Mouse (Mus musculus): ENCODE measurements at regions not wholly inside any gene's neighbourhood (a gene's known extent, or its start where the extent isn't known, plus 50 kb on each side); places are given as distances from the start of the nearest gene placed in this dataset.

DNA sequence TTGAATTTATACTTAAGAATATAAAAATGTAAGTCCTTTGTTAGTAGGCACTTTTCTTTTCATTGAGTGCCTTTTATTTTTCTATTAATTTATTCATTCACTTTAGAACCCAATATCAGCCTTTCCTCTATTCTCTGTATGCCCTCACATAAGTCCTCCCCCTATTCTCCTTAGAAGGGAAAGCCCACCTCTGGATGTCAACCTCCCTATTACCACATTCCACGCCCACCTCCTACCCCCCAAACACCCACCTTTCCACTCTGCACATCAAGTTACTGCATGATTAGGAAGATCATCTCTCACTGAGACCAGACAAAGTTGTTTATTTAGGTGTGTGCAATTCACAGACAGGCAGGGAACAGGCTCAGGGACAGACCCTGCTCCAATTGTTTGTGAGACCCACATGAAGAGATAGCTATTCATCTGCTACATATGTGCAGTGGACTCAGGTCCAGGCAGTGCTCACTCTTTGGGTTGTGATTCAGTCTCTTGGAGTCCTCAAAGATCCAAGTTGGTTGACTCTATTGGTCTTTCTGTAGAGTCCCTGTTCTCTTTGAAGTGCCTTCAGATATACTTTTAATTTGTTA is 394.7 kb upstream of the Cobl start:
- Histone ChIP-seq H3K27me3 (ENCODE audit: control insufficient read depth, insufficient read depth, low read length) (peaks cover 2% of the 10 kb centered on the region; the same call in 1 of the 2 replicates), H3K27ac (replicated peaks; ENCODE audit: insufficient read depth, low read depth, low read length) (no peak overlapping the region), H3K4me1 (ENCODE audit: control insufficient read depth, insufficient read depth, low read length) (no peaks in the 10 kb centered on the region), H3K79me2 (ENCODE audit: control insufficient read depth, insufficient read depth, low read length) (no peaks in the 10 kb centered on the region), H3K9ac (ENCODE audit: low read depth, low read length) (no peak overlapping the region), H3K36me3 (ENCODE audit: control insufficient read depth, insufficient read depth, low read length) (no peaks in the 10 kb centered on the region), H3K4me3 (ENCODE audit: insufficient read depth, low read depth, low read length) (no peak overlapping the region)
- no peak for DNase-seq (ENCODE audit: extremely low read depth, low read depth, low spot score)
- WGBS, result 75% methylated on average over 1 of the region's 1 CpGs
- no peak for TF ChIP-seq CTCF (IDR thresholded peaks at IDR 0.05; ENCODE audit: low read depth, low read length)
- TF ChIP-seq POLR2A (IDR thresholded peaks at IDR 0.05; ENCODE audit: extremely low read depth, insufficient read depth, low read length), result no peak

DNA sequence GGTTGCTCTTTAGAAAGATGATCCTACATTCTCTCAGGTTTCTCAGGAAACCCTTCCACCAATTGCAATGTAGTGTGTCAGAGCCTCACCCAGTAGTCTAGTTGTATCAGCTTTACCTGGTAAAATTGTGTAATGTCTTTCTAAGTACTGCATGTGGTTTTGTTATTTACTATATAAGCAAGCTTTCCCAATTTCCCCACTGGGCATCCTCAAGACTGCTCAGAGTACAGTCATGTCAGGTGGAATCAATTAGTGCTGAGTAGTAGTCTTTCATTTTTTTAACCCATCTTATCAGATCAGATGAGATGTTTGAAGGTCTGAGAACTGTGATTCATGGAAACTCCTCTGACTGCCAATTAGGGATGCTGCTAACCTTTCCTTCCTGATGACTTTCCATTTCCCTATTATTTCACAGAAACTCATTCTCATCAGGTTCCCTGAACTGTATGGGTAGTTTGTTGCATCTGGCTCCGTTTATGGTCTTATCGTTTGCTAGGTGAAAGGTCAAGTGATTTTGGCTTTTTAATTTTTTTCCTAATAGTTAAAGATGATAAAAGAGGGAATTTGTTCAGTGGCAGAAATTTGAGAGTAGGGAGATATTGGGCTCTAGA is 393.6 kb upstream of the Cobl start:
- no peaks in the 10 kb centered on the region for H3K36me3 ChIP-seq (ENCODE audit: control insufficient read depth, insufficient read depth, low read length)
- H3K79me2 ChIP-seq (ENCODE audit: control insufficient read depth, insufficient read depth, low read length), result no peaks in the 10 kb centered on the region
- H3K9ac ChIP-seq (ENCODE audit: low read depth, low read length), result no peak overlapping the region
- H3K27me3 ChIP-seq (ENCODE audit: control insufficient read depth, insufficient read depth, low read length), result peaks cover 2% of the 10 kb centered on the region; the same call in 1 of the 2 replicates
- no peak overlapping the region for H3K4me3 ChIP-seq (ENCODE audit: insufficient read depth, low read depth, low read length)
- no peaks in the 10 kb centered on the region for H3K4me1 ChIP-seq (ENCODE audit: control insufficient read depth, insufficient read depth, low read length)
- H3K27ac ChIP-seq (replicated peaks; ENCODE audit: insufficient read depth, low read depth, low read length), result no peak overlapping the region
- no peak for TF ChIP-seq POLR2A (IDR thresholded peaks at IDR 0.05; ENCODE audit: extremely low read depth, insufficient read depth, low read length)
- no peak for TF ChIP-seq CTCF (IDR thresholded peaks at IDR 0.05; ENCODE audit: low read depth, low read length)
- no peak for DNase-seq (ENCODE audit: extremely low read depth, low read depth, low spot score)
- WGBS, result 70% methylated on average over 2 of the region's 2 CpGs

DNA sequence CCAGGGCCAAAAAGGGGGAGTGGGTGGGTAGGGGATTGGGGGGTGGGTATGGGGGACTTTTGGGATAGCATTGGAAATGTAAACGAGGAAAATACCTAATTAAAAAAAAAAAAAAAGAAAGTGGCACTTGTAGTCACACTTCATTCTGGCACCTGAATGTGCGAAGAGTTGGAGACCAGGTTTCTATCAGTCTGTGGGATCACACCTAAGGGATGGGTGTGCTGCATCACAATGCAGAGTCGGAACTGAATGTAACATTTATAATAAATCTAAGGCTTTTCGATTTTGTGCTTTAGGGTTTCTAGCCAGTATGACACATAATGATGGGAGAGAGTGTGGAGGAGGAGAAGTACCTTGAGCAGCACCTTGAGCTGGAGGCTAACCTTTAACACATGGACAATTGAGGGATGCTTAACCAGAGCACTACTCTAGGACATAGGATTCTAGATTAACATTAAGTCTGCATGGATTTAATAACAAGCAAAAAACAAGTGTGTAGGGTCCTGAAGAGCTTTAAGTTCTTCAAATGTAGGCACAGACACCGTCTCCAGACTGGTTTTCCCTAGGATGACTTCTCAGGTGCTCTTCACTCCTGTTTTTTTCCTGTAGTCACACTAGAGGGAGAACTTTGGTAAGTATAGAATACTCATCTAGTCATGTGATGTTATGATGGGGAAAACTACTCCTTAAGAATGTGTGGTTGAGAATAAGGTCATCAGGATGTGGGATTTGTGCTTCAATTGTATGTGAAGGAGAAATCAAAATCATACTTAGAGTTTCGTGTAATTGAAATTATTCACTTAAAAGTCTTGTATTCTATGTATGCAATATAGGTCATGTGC is 392.8 kb upstream of the Cobl start:
- no peaks in the 10 kb centered on the region for H3K79me2 ChIP-seq (ENCODE audit: control insufficient read depth, insufficient read depth, low read length)
- no peak for DNase-seq (ENCODE audit: extremely low read depth, low read depth, low spot score)
- no peaks in the 10 kb centered on the region for H3K4me1 ChIP-seq (ENCODE audit: control insufficient read depth, insufficient read depth, low read length)
- 78% methylated on average over 6 of the region's 6 CpGs for WGBS
- H3K4me3 ChIP-seq (ENCODE audit: insufficient read depth, low read depth, low read length), result no peak overlapping the region
- peaks cover 2% of the 10 kb centered on the region; the same call in 1 of the 2 replicates for H3K27me3 ChIP-seq (ENCODE audit: control insufficient read depth, insufficient read depth, low read length)
- no peak overlapping the region for H3K27ac ChIP-seq (replicated peaks; ENCODE audit: insufficient read depth, low read depth, low read length)
- TF ChIP-seq CTCF (IDR thresholded peaks at IDR 0.05; ENCODE audit: low read depth, low read length), result no peak
- no peak for TF ChIP-seq POLR2A (IDR thresholded peaks at IDR 0.05; ENCODE audit: extremely low read depth, insufficient read depth, low read length)
- H3K36me3 ChIP-seq (ENCODE audit: control insufficient read depth, insufficient read depth, low read length), result no peaks in the 10 kb centered on the region
- no peak overlapping the region for H3K9ac ChIP-seq (ENCODE audit: low read depth, low read length)

DNA sequence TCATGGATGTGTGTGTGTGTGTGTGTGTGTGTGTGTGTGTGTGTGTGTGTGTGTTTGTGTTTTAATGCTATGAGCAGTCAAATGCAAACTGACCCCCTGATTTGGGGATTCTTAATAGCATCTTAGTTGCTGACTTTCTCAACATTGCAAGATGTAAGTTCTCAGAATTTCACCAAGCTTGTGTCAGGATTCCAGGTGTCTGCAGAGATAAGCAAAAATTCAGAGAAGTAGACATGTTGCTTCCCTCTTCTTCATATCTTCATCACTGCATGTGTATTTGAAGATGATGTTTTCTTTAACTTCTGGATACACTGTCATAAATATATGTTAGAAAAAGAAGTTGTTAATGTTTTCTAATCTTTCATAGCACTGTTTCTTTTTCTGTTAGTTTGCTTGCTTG is 383.0 kb upstream of the Cobl start:
- no peaks in the 10 kb centered on the region for H3K79me2 ChIP-seq (ENCODE audit: control insufficient read depth, insufficient read depth, low read length)

DNA sequence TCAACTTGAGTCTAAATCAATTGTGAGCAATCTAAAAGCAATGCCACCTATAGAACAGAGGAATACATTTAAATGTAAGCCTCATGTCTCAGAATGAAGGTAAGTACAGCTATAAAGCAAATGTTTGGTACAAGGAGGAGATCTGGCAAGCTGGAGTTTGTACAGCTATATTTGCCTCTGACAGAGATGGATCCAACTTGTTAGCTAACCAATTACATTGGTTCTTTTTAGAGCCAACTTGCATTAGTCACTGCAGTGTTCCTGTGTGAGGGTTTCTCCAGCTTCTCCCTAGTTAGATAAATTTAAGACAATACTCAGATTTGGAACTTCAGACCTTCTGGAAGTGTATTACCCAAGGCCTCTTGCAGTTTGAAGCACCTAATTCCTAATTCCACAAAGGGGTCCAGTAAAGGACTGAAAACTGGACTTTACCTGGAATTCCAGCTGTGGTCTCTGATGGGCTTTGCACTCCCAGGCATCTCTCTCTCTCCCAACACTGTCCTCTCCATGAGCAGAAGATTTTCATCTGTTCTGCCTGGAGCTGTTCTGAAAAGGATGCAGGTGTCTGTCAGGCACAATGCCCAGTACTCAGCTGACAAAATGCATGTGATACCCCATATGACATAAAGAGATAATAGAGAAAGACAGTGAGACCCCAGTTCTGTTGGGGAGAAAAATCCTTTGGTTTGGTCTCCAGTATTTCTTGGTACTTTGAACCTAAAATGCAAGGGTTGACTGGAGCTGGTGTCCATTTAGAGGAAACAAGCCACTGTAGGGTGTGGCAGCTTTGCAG is 379.1 kb upstream of the Cobl start:
- no peak for TF ChIP-seq CTCF (IDR thresholded peaks at IDR 0.05; ENCODE audit: low read depth, low read length)
- no peak for DNase-seq (ENCODE audit: extremely low read depth, low read depth, low spot score)

More for the DNA sequence above, 383.0 kb upstream of the Cobl start:
- Histone ChIP-seq H3K4me1 (ENCODE audit: control insufficient read depth, insufficient read depth, low read length) (no peaks in the 10 kb centered on the region), H3K27ac (replicated peaks; ENCODE audit: insufficient read depth, low read depth, low read length) (no peak overlapping the region), H3K27me3 (ENCODE audit: control insufficient read depth, insufficient read depth, low read length) (no peaks in the 10 kb centered on the region), H3K9ac (ENCODE audit: low read depth, low read length) (no peak overlapping the region), H3K36me3 (ENCODE audit: control insufficient read depth, insufficient read depth, low read length) (no peaks in the 10 kb centered on the region), H3K4me3 (ENCODE audit: insufficient read depth, low read depth, low read length) (no peak overlapping the region)
- DNase-seq (ENCODE audit: extremely low read depth, low read depth, low spot score), result no peak
- TF ChIP-seq POLR2A (IDR thresholded peaks at IDR 0.05; ENCODE audit: extremely low read depth, insufficient read depth, low read length), result no peak
- TF ChIP-seq CTCF (IDR thresholded peaks at IDR 0.05; ENCODE audit: low read depth, low read length), result no peak

More for the DNA sequence above, 379.1 kb upstream of the Cobl start:
- H3K27me3 ChIP-seq (ENCODE audit: control insufficient read depth, insufficient read depth, low read length), result no peaks in the 10 kb centered on the region
- H3K79me2 ChIP-seq (ENCODE audit: control insufficient read depth, insufficient read depth, low read length), result no peaks in the 10 kb centered on the region
- H3K27ac ChIP-seq (replicated peaks; ENCODE audit: insufficient read depth, low read depth, low read length), result no peak overlapping the region
- H3K4me3 ChIP-seq (ENCODE audit: insufficient read depth, low read depth, low read length), result no peak overlapping the region
- H3K9ac ChIP-seq (ENCODE audit: low read depth, low read length), result no peak overlapping the region
- H3K36me3 ChIP-seq (ENCODE audit: control insufficient read depth, insufficient read depth, low read length), result no peaks in the 10 kb centered on the region
- no peaks in the 10 kb centered on the region for H3K4me1 ChIP-seq (ENCODE audit: control insufficient read depth, insufficient read depth, low read length)

Data from liver, adult 2 months (tissue).